In genomic region chr7:107567261-107567671, GRCm38 (mm10) we compare ENCODE assay signal across 8 mouse cellular contexts. TPM values are rescaled to one million over a fixed set of nuclear protein-coding genes. Genes with fewer than 3 reads are reported as not detected.
DNase-seq lines count a peak whose midpoint lies in the region; ATAC-seq lines count a peak whose summit lies in the region.

Olfml1 (plus strand) TSS chr7:107567446.

- peak within 1 kb of the TSS; percentile 49 for H3K4me3 ChIP-seq in embryonic facial prominence, embryonic 12.5 days
- H3K4me3 ChIP-seq in heart, embryonic 10.5 days = peak within 1 kb of the TSS; percentile 36
- peak within 1 kb of the TSS; percentile 42 for H3K4me3 ChIP-seq in kidney, embryonic 14.5 days (ENCODE audit: low read length)
- peak within 1 kb of the TSS; percentile 53 for H3K4me3 ChIP-seq in limb, embryonic 10.5 days
- peak within 1 kb of the TSS; percentile 23 for H3K4me3 ChIP-seq in neural tube, embryonic 13.5 days

- H3K4me2 ChIP-seq in embryonic facial prominence, embryonic 12.5 days (replicated peaks) = peak within 1 kb of the TSS; percentile 74
- H3K4me2 ChIP-seq in kidney, embryonic 14.5 days (replicated peaks; ENCODE audit: low read depth, low read length) = peak within 1 kb of the TSS; percentile 52
- peak within 1 kb of the TSS; percentile 28 for H3K4me2 ChIP-seq in neural tube, embryonic 13.5 days

- peaks cover 12% of the 10 kb centered on the region for H3K36me3 ChIP-seq in embryonic facial prominence, embryonic 12.5 days
- peaks cover 7% of the 10 kb centered on the region; the same call in 1 of the 2 replicates for H3K36me3 ChIP-seq in heart, embryonic 10.5 days
- peaks cover 5% of the 10 kb centered on the region; the same call in 1 of the 2 replicates for H3K36me3 ChIP-seq in kidney, embryonic 14.5 days (ENCODE audit: control insufficient read depth, insufficient read depth, low read length)
- peaks cover 14% of the 10 kb centered on the region for H3K36me3 ChIP-seq in limb, embryonic 10.5 days
- H3K36me3 ChIP-seq in neural tube, embryonic 13.5 days = no peaks in the 10 kb centered on the region

- WGBS in embryonic facial prominence, embryonic 12.5 days = 17% methylated on average over 7 of the region's 7 CpGs
- 52% methylated on average over 7 of the region's 7 CpGs for WGBS in heart, embryonic 10.5 days
- WGBS in kidney, embryonic 14.5 days = 16% methylated on average over 7 of the region's 7 CpGs
- 20% methylated on average over 7 of the region's 7 CpGs for WGBS in limb, embryonic 10.5 days
- 54% methylated on average over 7 of the region's 7 CpGs for WGBS in neural tube, embryonic 13.5 days

- H3K27ac ChIP-seq in embryonic facial prominence, embryonic 12.5 days = peak within 1 kb of the TSS; percentile 94
- H3K27ac ChIP-seq in heart, embryonic 10.5 days = peak within 1 kb of the TSS; percentile 57
- H3K27ac ChIP-seq in kidney, embryonic 14.5 days (ENCODE audit: low read depth, low read length) = peak within 1 kb of the TSS; percentile 93
- H3K27ac ChIP-seq in limb, embryonic 10.5 days = peak within 1 kb of the TSS; percentile 94
- H3K27ac ChIP-seq in neural tube, embryonic 13.5 days (replicated peaks) = 0 out of 2 replicates have a peak within 1 kb of the TSS, but pooled peaks have one; percentile 46

- H3K27me3 ChIP-seq in embryonic facial prominence, embryonic 12.5 days = no peaks in the 10 kb centered on the region
- H3K27me3 ChIP-seq in heart, embryonic 10.5 days (ENCODE audit: insufficient read depth, poor library complexity, severe bottlenecking) = no peaks in the 10 kb centered on the region
- H3K27me3 ChIP-seq in kidney, embryonic 14.5 days (ENCODE audit: control insufficient read depth, insufficient read depth, low read length) = no peaks in the 10 kb centered on the region
- H3K27me3 ChIP-seq in limb, embryonic 10.5 days (ENCODE audit: low read depth, poor library complexity, severe bottlenecking) = no peaks in the 10 kb centered on the region
- no peaks in the 10 kb centered on the region for H3K27me3 ChIP-seq in neural tube, embryonic 13.5 days

- H3K4me1 ChIP-seq in embryonic facial prominence, embryonic 12.5 days = peaks cover 13% of the 10 kb centered on the region
- no peaks in the 10 kb centered on the region for H3K4me1 ChIP-seq in heart, embryonic 10.5 days
- peaks cover 19% of the 10 kb centered on the region for H3K4me1 ChIP-seq in kidney, embryonic 14.5 days (ENCODE audit: control insufficient read depth, insufficient read depth, low read length)
- H3K4me1 ChIP-seq in limb, embryonic 10.5 days = peaks cover 29% of the 10 kb centered on the region
- peaks cover 5% of the 10 kb centered on the region; the same call in 1 of the 2 replicates for H3K4me1 ChIP-seq in neural tube, embryonic 13.5 days (replicated peaks)

- H3K9ac ChIP-seq in embryonic facial prominence, embryonic 12.5 days = peak within 1 kb of the TSS; percentile 61
- peak within 1 kb of the TSS; percentile 47; the same call in 1 of the 2 replicates for H3K9ac ChIP-seq in kidney, embryonic 14.5 days (ENCODE audit: low read depth, low read length)
- no peak within 1 kb of the TSS for H3K9ac ChIP-seq in neural tube, embryonic 13.5 days

- peak; percentile 81 for DNase-seq in brain, adult 2 months (ENCODE audit: low read depth, low spot score)
- peak; percentile 77 for DNase-seq in heart, embryonic 10.5 days (ENCODE audit: low spot score)
- DNase-seq in limb, embryonic 10.5 days (ENCODE audit: low spot score) = peak; percentile 78
- no peak for DNase-seq in spleen, adult 12 weeks (ENCODE audit: low spot score)
- no peak for DNase-seq in cerebellum, postnatal 36 days

- 0 out of 2 replicates have a peak, but pooled peaks cover 6% of the 10 kb centered on the region for H3K9me3 ChIP-seq in embryonic facial prominence, embryonic 12.5 days
- H3K9me3 ChIP-seq in heart, embryonic 10.5 days = no peaks in the 10 kb centered on the region
- H3K9me3 ChIP-seq in kidney, embryonic 14.5 days (ENCODE audit: control insufficient read depth, low read length) = peaks cover 5% of the 10 kb centered on the region; the same call in 1 of the 2 replicates
- H3K9me3 ChIP-seq in limb, embryonic 10.5 days (replicated peaks) = 0 out of 2 replicates have a peak, but pooled peaks cover 2% of the 10 kb centered on the region
- no peaks in the 10 kb centered on the region for H3K9me3 ChIP-seq in neural tube, embryonic 13.5 days

- peak; percentile 94 for ATAC-seq in embryonic facial prominence, embryonic 12.5 days (ENCODE audit: insufficient number of reproducible peaks, insufficient read depth, low FRiP score, low TSS enrichment)
- peak; percentile 95 for ATAC-seq in kidney, embryonic 14.5 days (ENCODE audit: low FRiP score, low TSS enrichment)
- ATAC-seq in neural tube, embryonic 13.5 days (ENCODE audit: low read depth) = no peak

RNA-seq across cellular contexts. Expression of gene Olfml1, which starts in this region (rescaled TPM):
- 31.7 and 36.3 TPM in 2 replicates for polyA plus RNA-seq in embryonic facial prominence, embryonic 12.5 days (2016; fragmentation: Nextera tagmentation; extraction: Ambion mirVana)
- polyA plus RNA-seq in heart, embryonic 10.5 days (2016; fragmentation: Nextera tagmentation; extraction: Ambion mirVana) = 5.8 and 8.0 TPM in 2 replicates
- 17.5 and 24.8 TPM in 2 replicates for polyA plus RNA-seq in kidney, embryonic 14.5 days (2014; fragmentation: Nextera tagmentation; extraction: Ambion mirVana)
- polyA plus RNA-seq in limb, embryonic 10.5 days (2016; fragmentation: Nextera tagmentation; extraction: Ambion mirVana) = 9.7 and 22.3 TPM in 2 replicates
- polyA plus RNA-seq in neural tube, embryonic 13.5 days (2015; fragmentation: Nextera tagmentation; extraction: Ambion mirVana) = 4.4 and 5.7 TPM in 2 replicates

Comparison
In these comparisons a context has a peak if more than half of its experiments do, and no peak if none do; other contexts are left out.
1. DNase-seq: peak in brain, adult 2 months (single experiment), heart, embryonic 10.5 days (single experiment) and limb, embryonic 10.5 days (single experiment); none in spleen, adult 12 weeks (single experiment) and cerebellum, postnatal 36 days (0 of 2).
2. Peak in every context shown above with its lines, with median percentiles within 50 percentile points of each other: H3K27ac ChIP-seq, H3K4me2 ChIP-seq and H3K4me3 ChIP-seq.